Mouse (Mus musculus) spleen, embryonic (tissue): ENCODE results near the gene Gpank1.
"Not testable (repeated sequence)": the region's sequence is repeated elsewhere in the genome, so short reads cannot be mapped to it uniquely, and the experiment has no call there.

Experiments
- CTCF ChIA-PET: fragments of 350-600 bp; sonication (Branson Sonifier 250); formaldehyde crosslinking; loops from one replicate; lab custom pipeline; 2022; lab: Charles Lee

Gene Gpank1

GRCm38 (mm10) chr17:35097164-35097655 lies 24.0 kb upstream of the Gpank1 start:
- CTCF ChIA-PET: no interaction called here

- CTCF ChIA-PET: no interaction called here
Observed at GRCm38 (mm10) chr17:35100196-35100765, 21.0 kb upstream of the Gpank1 start.

- CTCF ChIA-PET: interaction anchor here (0.5 to 1.0 kb wide), 2 partner anchors 36 to 100 kb away, joined by 3 to 5 read pairs; no protein-coding TSS in a partner anchor
Observed at GRCm38 (mm10) chr17:35101161-35101560, 20.1 kb upstream of the Gpank1 start.

DNA sequence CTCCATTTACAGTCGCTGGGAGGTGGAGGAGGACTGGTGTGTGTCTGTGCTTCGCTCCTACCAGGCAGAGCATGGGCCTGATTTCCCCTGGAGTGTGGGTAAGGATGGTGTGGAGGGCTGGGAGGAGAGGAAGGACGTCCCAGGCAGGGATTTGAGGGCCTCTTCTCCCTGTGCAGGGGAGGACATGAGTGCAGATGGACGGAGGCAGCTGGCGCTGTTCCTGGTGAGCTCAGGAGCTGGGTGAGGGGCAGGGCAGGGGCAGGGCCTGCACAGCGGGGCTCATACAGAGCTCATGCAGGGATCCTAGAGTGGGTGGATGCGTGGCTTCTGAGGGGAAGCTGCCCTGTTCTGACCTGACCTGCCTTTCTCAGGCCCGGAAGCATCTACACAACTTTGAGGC lies 19.0 kb upstream of the Gpank1 start:
- CTCF ChIA-PET: no interaction called here

DNA sequence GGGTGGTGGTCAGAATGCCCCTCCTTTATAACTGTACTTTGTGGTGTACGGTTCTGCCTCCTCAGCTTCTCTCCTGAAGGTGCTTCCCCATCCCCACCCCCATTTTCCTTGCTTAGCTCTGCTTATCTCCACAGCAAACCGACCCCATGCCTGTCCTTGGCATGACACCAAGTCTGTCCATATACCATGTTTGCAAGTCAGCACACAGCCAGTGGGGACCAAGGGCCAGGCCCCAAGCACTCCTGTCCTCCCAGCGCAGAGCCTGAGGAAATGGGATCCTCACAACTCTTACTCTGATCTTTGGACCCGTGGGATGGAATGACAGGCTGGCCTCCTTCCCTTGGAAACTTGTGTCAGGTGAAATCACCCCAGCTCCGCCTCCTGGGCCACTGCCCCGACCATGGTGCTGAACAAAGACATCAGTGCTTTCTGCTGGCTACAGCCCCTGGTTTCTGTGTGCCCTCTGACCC lies 18.0 kb upstream of the Gpank1 start:
- CTCF ChIA-PET: no interaction called here

DNA sequence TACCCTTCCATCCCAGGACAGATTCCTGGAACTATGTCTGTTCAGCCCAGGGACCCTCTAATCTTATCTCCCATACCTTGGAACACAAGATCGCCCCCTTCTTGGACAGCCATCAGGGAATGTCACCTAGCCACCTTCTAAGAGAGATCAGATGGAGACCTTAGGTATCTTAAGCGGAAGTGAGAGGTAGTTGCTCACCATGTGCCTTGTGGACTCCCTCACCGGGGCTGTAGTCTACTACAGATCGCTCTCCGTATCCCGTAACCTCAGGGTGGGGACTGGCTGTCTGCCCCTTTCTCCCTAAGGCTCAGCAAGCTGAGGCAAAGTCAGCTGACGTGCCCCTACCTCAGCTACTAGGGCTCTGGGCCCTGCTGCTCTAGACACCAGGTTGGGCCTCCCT lies 17.2 kb upstream of the Gpank1 start:
- CTCF ChIA-PET: no interaction called here

DNA sequence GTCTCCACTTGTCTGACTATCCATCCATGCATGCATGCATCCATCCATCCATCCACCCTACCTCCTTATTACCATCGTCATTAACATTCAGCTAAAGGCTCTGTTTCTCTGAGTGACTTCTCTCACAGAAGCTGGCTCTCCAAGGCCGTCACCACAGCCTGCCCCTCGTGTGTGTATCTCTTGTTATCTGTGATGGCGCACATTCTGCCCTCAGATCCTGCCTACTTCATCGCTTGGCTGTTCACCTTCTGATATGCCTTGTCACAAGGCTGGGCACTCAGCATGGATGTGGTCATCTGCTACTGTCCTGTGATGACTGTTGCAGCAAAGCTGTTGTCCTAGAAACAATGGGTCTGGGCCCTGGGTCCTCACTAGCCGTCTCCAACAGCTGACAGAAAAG lies 16.5 kb upstream of the Gpank1 start:
- CTCF ChIA-PET: no interaction called here

DNA sequence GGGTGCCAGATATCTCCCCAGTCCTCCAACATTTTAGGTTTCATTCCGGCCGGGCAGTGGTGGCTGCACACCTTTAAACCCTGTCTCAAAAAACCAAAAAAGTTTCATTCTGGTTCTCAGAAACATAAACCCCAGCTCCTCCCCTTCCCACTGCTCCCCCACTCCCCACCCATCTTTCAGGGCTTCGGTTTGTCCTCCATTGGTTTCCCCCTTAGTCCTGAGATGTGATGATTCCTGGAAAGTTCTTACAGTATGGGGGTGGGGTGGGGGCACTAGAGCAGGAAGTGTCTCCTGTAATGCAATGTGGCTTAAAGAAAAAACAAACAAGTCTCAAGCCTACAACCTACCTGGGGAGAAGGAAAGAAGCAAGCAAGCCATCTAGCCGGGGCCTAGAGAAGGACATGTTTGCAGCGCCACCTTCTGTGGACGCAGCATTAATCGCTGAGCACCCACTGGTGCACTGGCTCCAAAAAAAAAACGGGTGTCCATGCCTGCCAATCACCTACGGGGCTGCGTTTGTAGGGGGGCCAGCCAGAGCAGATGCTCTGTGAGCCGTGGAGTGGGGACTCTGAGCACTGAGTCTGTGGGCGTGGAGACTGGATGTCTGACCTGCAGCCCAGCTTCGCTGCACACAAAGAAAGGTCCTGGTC lies 15.4 kb upstream of the Gpank1 start:
- CTCF ChIA-PET: no interaction called here

GRCm38 (mm10) chr17:35106522-35106921 lies 14.7 kb upstream of the Gpank1 start:
- CTCF ChIA-PET: interaction anchor here (0.5 to 0.6 kb wide), 2 partner anchors 35 to 57 kb away, joined by 3 read pairs; no protein-coding TSS in a partner anchor

DNA sequence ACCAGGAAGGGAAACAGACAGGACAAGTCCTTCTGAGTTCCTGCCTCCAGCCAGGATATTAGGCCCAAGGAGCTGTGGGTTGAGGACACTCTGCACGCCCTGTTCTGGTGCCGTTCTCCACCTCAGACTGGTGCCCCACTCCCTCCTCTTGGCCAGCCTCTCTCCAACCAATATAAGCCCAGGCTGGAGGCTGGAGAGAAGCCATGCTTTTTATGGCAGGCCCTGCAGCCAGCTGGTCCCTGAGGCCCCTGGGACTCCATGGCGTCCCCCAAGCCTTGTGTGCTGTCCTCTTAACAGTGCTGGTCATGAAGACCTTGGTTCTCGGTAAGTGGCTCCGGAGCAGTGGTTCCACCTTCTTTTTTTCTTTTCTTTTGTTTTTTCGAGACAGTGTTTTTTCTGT lies 13.2 kb upstream of the Gpank1 start, which contains the start of gene Ly6g5c:
TSS of gene Ly6g5c (plus strand) at position 183 of the 400 bp plus-strand sequence.
- CTCF ChIA-PET: interaction anchor here (1.0 kb wide), 1 partner anchor 19 kb away, joined by 3 read pairs; no protein-coding TSS in a partner anchor

- CTCF ChIA-PET: interaction anchor here (0.6 kb wide), 1 partner anchor 81 kb away, joined by 3 read pairs; no protein-coding TSS in a partner anchor
Observed at GRCm38 (mm10) chr17:35111774-35112173, 9.5 kb upstream of the Gpank1 start.

- CTCF ChIA-PET: interaction anchor here (0.9 kb wide), 1 partner anchor 118 kb away, joined by 3 read pairs; the partner anchor contains the start of gene Atp6v1g2
Observed at GRCm38 (mm10) chr17:35115046-35116019, 5.9 kb upstream of the Gpank1 start, which contains the start of gene Ly6g5b. TSS of gene Ly6g5b (minus strand) at chr17:35115428.

DNA sequence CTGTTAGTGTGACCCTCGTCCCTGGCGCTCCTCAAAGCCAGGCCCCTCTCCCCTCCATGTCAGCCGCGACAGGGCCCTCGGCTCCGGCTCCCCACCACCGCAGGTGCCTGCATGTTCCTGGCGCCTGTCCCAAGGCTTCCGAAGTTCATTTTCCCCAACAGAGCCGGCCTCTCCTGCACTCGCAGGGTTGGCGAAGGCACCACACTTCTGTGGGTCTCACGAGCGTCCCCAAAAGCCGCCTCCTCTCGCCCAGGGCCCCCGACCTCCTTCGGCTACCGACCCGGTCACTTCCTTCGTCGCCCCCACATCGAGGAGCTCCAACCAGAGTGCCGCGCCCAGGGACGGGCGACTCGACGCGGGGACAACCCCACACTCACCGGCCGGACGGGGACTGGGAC lies 511 bp upstream of the Gpank1 start:
- CTCF ChIA-PET: no interaction called here

GRCm38 (mm10) chr17:35121871-35122303 lies 632 bp downstream of the Gpank1 start, which contains the start of gene Csnk2b:
TSS of gene Csnk2b (minus strand) at chr17:35122053.
- CTCF ChIA-PET: no interaction called here

- CTCF ChIA-PET: not testable (repeated sequence)
Observed at GRCm38 (mm10) chr17:35123287-35123686, 2.0 kb downstream of the Gpank1 start.

DNA sequence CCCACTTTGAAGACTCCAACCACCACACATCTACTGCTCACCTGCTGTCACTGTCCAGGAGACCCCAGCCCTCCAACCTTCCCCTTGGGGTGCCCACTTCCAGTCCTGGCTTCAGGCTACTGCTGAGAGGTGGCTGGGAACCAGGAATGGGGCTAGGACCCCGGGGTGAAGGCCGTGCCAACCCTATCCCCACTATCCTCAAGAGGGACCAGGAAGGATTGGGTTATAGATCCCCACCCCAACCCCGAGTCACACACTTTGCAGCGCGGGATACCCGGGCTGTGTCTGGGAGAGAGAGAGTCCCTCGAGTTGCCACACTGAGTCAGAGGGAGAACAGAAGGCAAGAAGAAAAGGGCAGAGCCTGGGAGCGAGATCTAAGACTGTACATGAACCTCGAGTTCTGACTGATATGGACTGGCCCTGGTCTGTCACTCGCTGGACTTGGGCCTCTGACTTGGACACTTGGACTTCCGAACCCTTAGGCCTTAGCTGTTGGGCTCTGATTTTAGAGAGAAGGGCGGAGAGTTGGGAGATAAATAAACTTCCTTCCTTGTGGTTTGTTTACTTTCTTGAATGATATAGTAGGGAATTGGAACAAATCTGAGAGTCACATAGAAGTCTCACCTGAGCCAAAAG lies 3.1 kb downstream of the Gpank1 start:
- CTCF ChIA-PET: not testable (repeated sequence)

GRCm38 (mm10) chr17:35125081-35125480 lies 3.8 kb downstream of the Gpank1 start:
- CTCF ChIA-PET: interaction anchor here (0.6 to 1.1 kb wide), 2 partner anchors 9 to 90 kb away, joined by 3 read pairs; partner anchors contain the start of gene Bag6

DNA sequence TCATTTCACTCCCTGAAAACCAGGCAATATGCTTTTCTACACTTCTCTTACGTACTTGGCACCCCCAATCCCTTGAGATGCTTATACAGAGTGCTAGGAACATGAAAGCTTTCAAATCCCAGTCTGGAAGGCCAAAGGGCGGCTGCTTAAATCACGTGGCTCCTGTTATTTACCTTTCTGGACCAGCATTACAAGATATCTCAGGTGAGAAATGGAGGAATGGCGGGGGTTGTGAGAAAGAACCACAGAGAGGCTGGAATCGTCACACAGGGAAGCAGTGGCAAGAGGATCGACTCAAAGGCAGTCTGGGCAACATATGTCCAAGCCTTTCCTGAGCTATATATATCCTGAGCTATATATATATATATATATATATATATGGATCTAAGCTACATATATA lies 4.3 kb downstream of the Gpank1 start:
- CTCF ChIA-PET: interaction anchor here (1.1 kb wide), 1 partner anchor 9 kb away, joined by 3 read pairs; the partner anchor contains the start of gene Bag6

DNA sequence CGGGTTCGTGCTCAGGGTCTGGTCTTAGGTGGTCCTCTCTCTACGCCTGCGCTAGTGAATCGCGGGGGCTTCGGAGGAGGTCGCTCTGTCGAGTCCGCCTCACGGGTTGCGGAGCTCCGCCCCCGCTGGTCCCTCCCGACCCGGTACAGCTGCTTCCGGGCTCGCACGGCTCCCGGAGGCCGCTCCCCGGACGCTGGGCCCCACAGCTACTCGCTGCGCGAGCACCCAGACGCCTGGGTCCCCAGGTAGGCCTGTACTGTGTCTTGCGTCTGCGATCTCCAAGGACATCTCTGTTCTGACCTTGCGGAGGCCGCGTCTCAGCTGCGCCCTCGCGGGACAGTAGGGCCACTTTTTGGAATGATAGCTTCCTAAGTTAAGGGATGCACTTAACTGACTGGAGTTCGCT lies 5.0 kb downstream of the Gpank1 start, which contains the start of gene D17H6S53E:
TSS of gene D17H6S53E (plus strand) at position 168 of the 406 bp plus-strand sequence.
- CTCF ChIA-PET: no interaction called here

- CTCF ChIA-PET: interaction anchor here (1.4 kb wide), 1 partner anchor 20 kb away, joined by 3 read pairs; no protein-coding TSS in a partner anchor
Observed at GRCm38 (mm10) chr17:35127017-35127416, 5.8 kb downstream of the Gpank1 start.
